Mouse (Mus musculus) lung, embryonic 16.5 days (tissue): ENCODE measurements around the gene Mbl1. TPM values are rescaled to one million over a fixed set of nuclear protein-coding genes. Genes with fewer than 3 reads are reported as not detected.

Source experiments
- ATAC-seq: fragments of 200-750 bp; cut with Nextera tagmentation; 2 replicates; pipeline ENCODE4 v1.8.0; 2017; ENCODE audit warnings: low read depth, mild to moderate bottlenecking, moderate library complexity
- H3K27ac ChIP-seq: fragments of 300-500 bp; sonication (generic); 2 replicates; pipeline ENCODE4 v1.5.1; 2014; ENCODE audit warnings: mild to moderate bottlenecking, control low read depth, low read length
- H3K27me3 ChIP-seq: fragments of 300-500 bp; sonication (generic); 2 replicates; pipeline ENCODE4 v1.6.1; 2014; ENCODE audit warnings: low read depth, low read length, mixed read lengths; ENCODE audit not compliant: control insufficient read depth, insufficient read depth
- H3K36me3 ChIP-seq: fragments of 300-500 bp; sonication (generic); 2 replicates; pipeline ENCODE4 v1.6.1; 2014; ENCODE audit warnings: low read length; ENCODE audit not compliant: control insufficient read depth, insufficient read depth
- H3K4me1 ChIP-seq: fragments of 300-500 bp; sonication (generic); replicated peaks from 2 replicates; pipeline ENCODE4 v1.6.1; 2014; ENCODE audit warnings: low read length, mixed read lengths; ENCODE audit not compliant: control insufficient read depth, insufficient read depth
- H3K4me2 ChIP-seq: fragments of 300-500 bp; sonication (generic); 2 replicates; pipeline ENCODE4 v1.6.1; 2014; ENCODE audit warnings: low read depth, low read length, control low read depth
- H3K4me3 ChIP-seq: fragments of 300-500 bp; sonication (generic); 2 replicates; pipeline ENCODE4 v1.5.1; 2014; ENCODE audit warnings: mild to moderate bottlenecking, low read length, control low read depth
- H3K9ac ChIP-seq: fragments of 300-500 bp; sonication (generic); 2 replicates; pipeline ENCODE4 v1.6.1; 2014; ENCODE audit warnings: low read length, control low read depth
- H3K9me3 ChIP-seq: fragments of 300-500 bp; sonication (generic); 2 replicates; pipeline ENCODE4 v1.6.1; 2016; ENCODE audit warnings: low read length; ENCODE audit not compliant: control insufficient read depth
- WGBS: fragments of 180-500 bp; shearing (Covaris S2); extraction: QIAGEN DNeasy Blood & Tissue Kit; methylation state at CpG from one replicate; pipeline ENCODE4 v1.1.7; 2014; 5-methylcytosine and 5-hydroxymethylcytosine counted together
- polyA plus RNA-seq: library from polyadenylated mRNA; unstranded; fragments of >200 nt; fragmentation: Nextera tagmentation; extraction: Ambion mirVana; gene quantifications from 2 replicates; pipeline ENCODE4 v1.2.1, GENCODE M21; 2015

Mbl1 gene
- polyA plus RNA-seq, 1 experiment from 2014 or later: 0.31 TPM

- Histone ChIP-seq H3K9me3 (no peaks in the 10 kb centered on the region), H3K4me2 (no peak overlapping the region), H3K27me3 (no peaks in the 10 kb centered on the region), H3K9ac (no peak overlapping the region), H3K36me3 (no peaks in the 10 kb centered on the region), H3K4me1 (no peaks in the 10 kb centered on the region), H3K27ac (peak overlapping the region; percentile 60), H3K4me3 (no peak overlapping the region)
- ATAC-seq: peak; percentile 53; the same call in 1 of the 2 replicates
- 53% methylated on average over 2 of the region's 2 CpGs for WGBS
Measured at GRCm38 (mm10) chr14:41170514-41170913, 19.3 kb downstream of the Mbl1 start.

- H3K4me2 ChIP-seq: no peak overlapping the region
- H3K4me1 ChIP-seq: no peaks in the 10 kb centered on the region
- H3K9ac ChIP-seq: no peak overlapping the region
- H3K27ac ChIP-seq: no peak overlapping the region
- H3K9me3 ChIP-seq: no peaks in the 10 kb centered on the region
- ATAC-seq: no peak
- H3K27me3 ChIP-seq: no peaks in the 10 kb centered on the region
- WGBS: 76% methylated on average over 1 of the region's 1 CpGs
- no peak overlapping the region for H3K4me3 ChIP-seq
- no peaks in the 10 kb centered on the region for H3K36me3 ChIP-seq
Measured at GRCm38 (mm10) chr14:41174802-41175201, 23.5 kb downstream of the Mbl1 start.

- 55% methylated on average over 4 of the region's 4 CpGs for WGBS
Measured at GRCm38 (mm10) chr14:41185059-41185821, 34.0 kb downstream of the Mbl1 start, which contains the start of gene Sftpd. Sftpd (minus strand) TSS chr14:41185149.

GRCm38 (mm10) chr14:41189496-41189895 lies 38.2 kb downstream of the Mbl1 start:
- Histone ChIP-seq H3K36me3 (no peaks in the 10 kb centered on the region), H3K27ac (no peak overlapping the region), H3K9me3 (no peaks in the 10 kb centered on the region; the same call in 1 of the 2 replicates), H3K4me1 (no peaks in the 10 kb centered on the region), H3K9ac (no peak overlapping the region), H3K4me3 (no peak overlapping the region), H3K4me2 (no peak overlapping the region), H3K27me3 (no peaks in the 10 kb centered on the region)
- ATAC-seq: no peak
- 77% methylated on average over 2 of the region's 2 CpGs for WGBS

More at GRCm38 (mm10) chr14:41185059-41185821, 34.0 kb downstream of the Mbl1 start, which contains the start of gene Sftpd:
- peak; percentile 57 for ATAC-seq
- Histone ChIP-seq H3K4me1 (no peaks in the 10 kb centered on the region), H3K9ac (no peak within 1 kb of the TSS), H3K9me3 (no peaks in the 10 kb centered on the region), H3K27ac (no peak within 1 kb of the TSS), H3K36me3 (no peaks in the 10 kb centered on the region), H3K27me3 (no peaks in the 10 kb centered on the region), H3K4me2 (no peak within 1 kb of the TSS), H3K4me3 (no peak within 1 kb of the TSS)

GRCm38 (mm10) chr14:41198037-41198730 lies 46.9 kb downstream of the Mbl1 start:
- ATAC-seq: peak; percentile 59; the same call in 1 of the 2 replicates
- H3K9ac ChIP-seq: no peak overlapping the region

More at GRCm38 (mm10) chr14:41198037-41198730, 46.9 kb downstream of the Mbl1 start:
- Histone ChIP-seq H3K36me3 (no peaks in the 10 kb centered on the region), H3K4me2 (no peak overlapping the region), H3K9me3 (no peaks in the 10 kb centered on the region), H3K4me1 (no peaks in the 10 kb centered on the region; the same call in 1 of the 2 replicates), H3K27me3 (no peaks in the 10 kb centered on the region), H3K27ac (peak overlapping the region; percentile 55), H3K4me3 (no peak overlapping the region)
- WGBS: 20% methylated on average over 6 of the region's 6 CpGs

Other genes with a start within 250 kb of the Mbl1 start
- gene Tspan14, start 184.7 kb upstream of the Mbl1 start, polyA plus RNA-seq: 104 TPM in 2 replicates
- gene Fam213a, start 137.7 kb upstream of the Mbl1 start, polyA plus RNA-seq: 131 and 132 TPM in 2 replicates
- 0.70 and 0.89 TPM in 2 replicates for gene Dydc2, start 82.2 kb upstream of the Mbl1 start, polyA plus RNA-seq
- 0.19 and 0.44 TPM in 2 replicates for gene Dydc1, start 78.5 kb upstream of the Mbl1 start, polyA plus RNA-seq
- 6.7 and 9.5 TPM in 2 replicates for gene Mat1a, start 46.4 kb upstream of the Mbl1 start, polyA plus RNA-seq
- gene Sftpa1, start 19.7 kb upstream of the Mbl1 start, polyA plus RNA-seq: 225 and 310 TPM in 2 replicates
- gene Sftpd, start 33.7 kb downstream of the Mbl1 start, polyA plus RNA-seq: 3.3 and 6.7 TPM in 2 replicates
- 0.15 TPM in 1 of 2 replicates, not detected in the other for gene Gm2832, start 127.3 kb downstream of the Mbl1 start, polyA plus RNA-seq
- not detected in 2 replicates for gene Gm5798, start 197.2 kb downstream of the Mbl1 start, polyA plus RNA-seq
- gene Gm7945, start 234.9 kb downstream of the Mbl1 start, polyA plus RNA-seq: not detected in 2 replicates